Mouse (Mus musculus): Measurements from ENCODE around the gene Myo3b.

Gene Myo3b

GRCm38 (mm10) chr2:70444141-70444540 lies 405.2 kb downstream of the Myo3b start:
- no peak for DNase-seq (ENCODE audit: low read depth, low spot score)

GRCm38 (mm10) chr2:70456205-70456604 lies 417.3 kb downstream of the Myo3b start:
- no peak for DNase-seq (ENCODE audit: low read depth, low spot score)

- no peak for DNase-seq (ENCODE audit: low read depth, low spot score)
Measured at GRCm38 (mm10) chr2:70463606-70464005, 424.7 kb downstream of the Myo3b start.

- DNase-seq (ENCODE audit: low read depth, low spot score) = no peak
Measured at GRCm38 (mm10) chr2:70471136-70471535, 432.2 kb downstream of the Myo3b start.

GRCm38 (mm10) chr2:70471861-70472620 lies 433.1 kb downstream of the Myo3b start:
- peak; percentile 28 for DNase-seq (ENCODE audit: low read depth, low spot score)

Data from WW6 (cell line).